Mouse (Mus musculus) ES-E14 (cell line): ENCODE data around the gene Serinc3. TPM values are rescaled to one million over a fixed set of nuclear protein-coding genes. Genes with fewer than 3 reads are reported as not detected.

Source experiments
- DNase-seq: peaks from one replicate; pipeline ENCODE4 v3.0.0-alpha.2; 2013; ENCODE audit warnings: low read depth, low spot score
- H3K27ac ChIP-seq: 2 replicates; pipeline ENCODE4 v1.5.1; 2012; ENCODE audit warnings: low read depth, mild to moderate bottlenecking, low read length, moderate library complexity, mixed read lengths; ENCODE audit not compliant: poor library complexity, insufficient read depth, severe bottlenecking
- H3K36me3 ChIP-seq: 2 replicates; pipeline ENCODE4 v1.6.1; 2012; ENCODE audit warnings: mild to moderate bottlenecking, low read length, moderate library complexity, mixed read lengths; ENCODE audit not compliant: control insufficient read depth, poor library complexity, insufficient read depth, severe bottlenecking
- H3K4me1 ChIP-seq, 2 experiments: fragments of 150-350 bp in 1 of 2; sonication (generic) in 1 of 2; 2 replicates each; pipeline ENCODE4 v1.6.1; 2012; ENCODE audit warnings: low read length in 2 of 2, mild to moderate bottlenecking in 1 of 2, mixed read lengths in 1 of 2; ENCODE audit not compliant: control insufficient read depth in 2 of 2, insufficient read depth in 2 of 2, poor library complexity in 1 of 2
- H3K4me3 ChIP-seq, 2 experiments: fragments of 150-350 bp in 1 of 2; sonication (generic) in 1 of 2; 2 replicates each; pipeline ENCODE4 v1.5.1; 2012; ENCODE audit warnings: low read length in 2 of 2, low read depth in 1 of 2, mild to moderate bottlenecking in 1 of 2, mixed read lengths in 1 of 2; ENCODE audit not compliant: insufficient read depth in 1 of 2, poor library complexity in 1 of 2, severe bottlenecking in 1 of 2
- H3K9ac ChIP-seq: 2 replicates; pipeline ENCODE4 v1.6.1; 2012; ENCODE audit warnings: low read depth, mild to moderate bottlenecking, low read length, mixed read lengths; ENCODE audit not compliant: poor library complexity, insufficient read depth, severe bottlenecking
- H3K9me3 ChIP-seq: fragments of 150-350 bp; sonication (generic); 2 replicates; pipeline ENCODE4 v1.6.1; 2012; ENCODE audit warnings: low read depth, mild to moderate bottlenecking, low read length; ENCODE audit not compliant: control insufficient read depth, insufficient read depth
- CHD2 ChIP-seq: IDR thresholded peaks from 2 replicates; pipeline ENCODE4 v1.6.1; 2014; ENCODE audit warnings: mild to moderate bottlenecking, low read depth, low read length, inconsistent platforms
- HCFC1 ChIP-seq: IDR thresholded peaks from 2 replicates; pipeline ENCODE4 v1.6.1; 2012; ENCODE audit warnings: low read length, inconsistent platforms, borderline replicate concordance; ENCODE audit not compliant: insufficient read depth
- MAFK ChIP-seq: IDR thresholded peaks from 2 replicates; pipeline ENCODE4 v1.6.1; 2014; ENCODE audit warnings: mild to moderate bottlenecking, low read depth, low read length, inconsistent platforms; ENCODE audit not compliant: insufficient read depth
- ZC3H11A ChIP-seq: IDR thresholded peaks from 2 replicates; pipeline ENCODE4 v1.6.1; 2012; ENCODE audit warnings: low read depth, mild to moderate bottlenecking, inconsistent platforms, low read length, borderline replicate concordance
- ZNF384 ChIP-seq: IDR thresholded peaks from 2 replicates; pipeline ENCODE4 v1.6.1; 2012; ENCODE audit warnings: low read depth, low read length, inconsistent platforms
- in situ Hi-C, 2 experiments: fragments of 600-800 bp; cut with MboI; formaldehyde crosslinking; loops; one replicate each; pipeline ENCODE4 v1.15.1; 2025; ENCODE audit warnings: low sequenced_read_pairs in 2 of 2, inconsistent platforms in 1 of 2; ENCODE audit not compliant: unreplicated experiment in 2 of 2
- total RNA-seq: library from RNA; depleted of rRNA; stranded (reverse); fragments of 300-350 nt; gene quantifications from 2 replicates; pipeline ENCODE4 v1.2.3, GENCODE M21; 2012; rRNA removed

Gene Serinc3
- 59.3 and 62.0 TPM in 2 replicates for total RNA-seq

DNA sequence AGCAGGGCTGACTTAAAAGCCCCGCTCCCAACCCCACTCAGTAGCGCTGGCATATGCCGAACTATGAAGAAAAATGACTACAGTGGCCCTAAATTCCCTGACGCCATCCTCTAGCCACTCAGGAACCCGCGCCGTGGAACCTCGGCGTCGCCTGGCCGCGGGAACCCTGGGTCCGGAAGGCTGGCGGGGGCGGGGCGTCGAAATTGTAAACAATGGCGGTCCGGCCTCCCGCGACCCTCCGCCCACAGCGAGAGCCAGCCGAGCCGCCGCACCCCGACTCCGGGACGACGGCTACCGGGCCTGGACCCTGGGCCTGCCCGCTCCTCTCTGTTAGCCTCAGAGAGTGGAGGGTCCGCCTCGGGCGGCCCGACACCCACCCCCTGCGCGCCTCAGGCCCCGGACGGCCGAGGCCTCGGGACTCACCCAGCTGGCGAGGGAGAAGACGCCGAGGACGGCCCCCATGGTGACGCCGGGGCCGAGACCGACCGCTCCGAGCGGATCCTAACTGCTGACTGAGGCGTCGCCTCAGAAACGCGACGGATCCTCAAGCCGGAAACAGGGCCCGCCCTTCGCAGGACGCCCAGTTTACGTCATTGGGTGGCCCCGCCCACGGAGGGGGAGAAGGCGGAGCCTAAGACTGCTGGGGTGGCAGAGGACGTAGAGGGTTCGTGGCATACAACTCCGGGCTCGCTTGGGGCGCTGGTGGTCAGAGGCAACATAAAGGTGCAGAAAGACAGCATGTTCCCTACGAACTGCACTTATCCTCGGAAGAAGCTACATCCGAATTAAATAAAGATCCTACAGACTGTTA lies at the start of gene Serinc3:
Serinc3 (minus strand) TSS at position 557 of the 811 bp plus-strand sequence.
- 0 out of 2 replicates have a peak, but pooled peaks have one; percentile 47 for TF ChIP-seq HCFC1
- TF ChIP-seq ZNF384: no peak
- TF ChIP-seq CHD2: no peak
- no peak for TF ChIP-seq ZC3H11A
- Histone ChIP-seq H3K36me3 (no peaks in the 10 kb centered on the region), H3K4me1 (peaks cover 0 to 5% of the 10 kb centered on the region in 2 experiments; a peak in 1 of 4 replicates), H3K4me3 (peak within 1 kb of the TSS; percentile 86 to 99), H3K9me3 (no peaks in the 10 kb centered on the region), H3K27ac (peak within 1 kb of the TSS; percentile 76), H3K9ac (peak within 1 kb of the TSS; percentile 90)
- DNase-seq: peak; percentile 87
- in situ Hi-C loops: no loop called here

DNA sequence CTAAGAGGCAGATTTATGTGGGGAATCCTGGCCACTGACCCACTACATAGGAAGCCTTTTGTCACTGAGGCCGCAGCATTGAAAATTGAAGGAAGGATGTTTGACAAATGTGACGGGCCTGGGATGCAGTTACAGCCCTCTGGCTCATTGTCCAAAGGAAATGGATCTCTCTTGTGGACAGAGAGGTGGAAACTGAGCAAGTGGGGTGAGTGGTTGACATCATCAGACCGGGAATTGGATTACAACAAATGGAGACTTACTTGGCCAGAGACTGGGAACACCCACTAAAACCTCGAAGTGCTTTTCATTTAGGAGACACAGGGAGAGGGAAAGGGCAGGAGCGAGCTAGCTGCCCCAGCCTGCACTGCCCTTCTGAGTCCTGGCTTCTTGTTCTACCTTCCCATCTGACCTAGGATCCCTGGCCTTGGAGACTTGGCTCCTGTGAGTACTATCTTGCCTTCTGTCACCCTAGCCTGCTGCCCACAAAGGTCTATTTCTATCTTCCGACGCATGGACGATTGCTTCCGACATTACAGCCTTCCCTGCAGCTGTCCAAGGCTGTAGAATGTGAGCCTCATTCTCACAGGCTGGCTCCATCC lies 48.9 kb upstream of the Serinc3 start:
- TF ChIP-seq MAFK: no peak
- TF ChIP-seq ZC3H11A: no peak
- TF ChIP-seq HCFC1: no peak
- no peak for TF ChIP-seq ZNF384
- TF ChIP-seq CHD2: no peak
- DNase-seq: no peak
- Histone ChIP-seq H3K27ac (no peak overlapping the region), H3K9ac (no peak overlapping the region), H3K36me3 (no peaks in the 10 kb centered on the region), H3K9me3 (no peaks in the 10 kb centered on the region), H3K4me1 (peaks cover 0 to 2% of the 10 kb centered on the region in 2 experiments; a peak in 1 of 4 replicates), H3K4me3 (no peak overlapping the region)
- in situ Hi-C loops: no loop called here

GRCm38 (mm10) chr2:163692873-163693612 lies 48.1 kb upstream of the Serinc3 start:
- in situ Hi-C loops: no loop called here
- Histone ChIP-seq H3K4me1 (peaks cover 0 to 2% of the 10 kb centered on the region in 2 experiments; a peak in 1 of 4 replicates), H3K36me3 (no peaks in the 10 kb centered on the region), H3K4me3 (no peak overlapping the region), H3K9ac (no peak overlapping the region), H3K27ac (no peak overlapping the region), H3K9me3 (no peaks in the 10 kb centered on the region)
- TF ChIP-seq MAFK (no peak), HCFC1 (no peak), ZNF384 (no peak), CHD2 (no peak), ZC3H11A (no peak)
- no peak for DNase-seq

DNA sequence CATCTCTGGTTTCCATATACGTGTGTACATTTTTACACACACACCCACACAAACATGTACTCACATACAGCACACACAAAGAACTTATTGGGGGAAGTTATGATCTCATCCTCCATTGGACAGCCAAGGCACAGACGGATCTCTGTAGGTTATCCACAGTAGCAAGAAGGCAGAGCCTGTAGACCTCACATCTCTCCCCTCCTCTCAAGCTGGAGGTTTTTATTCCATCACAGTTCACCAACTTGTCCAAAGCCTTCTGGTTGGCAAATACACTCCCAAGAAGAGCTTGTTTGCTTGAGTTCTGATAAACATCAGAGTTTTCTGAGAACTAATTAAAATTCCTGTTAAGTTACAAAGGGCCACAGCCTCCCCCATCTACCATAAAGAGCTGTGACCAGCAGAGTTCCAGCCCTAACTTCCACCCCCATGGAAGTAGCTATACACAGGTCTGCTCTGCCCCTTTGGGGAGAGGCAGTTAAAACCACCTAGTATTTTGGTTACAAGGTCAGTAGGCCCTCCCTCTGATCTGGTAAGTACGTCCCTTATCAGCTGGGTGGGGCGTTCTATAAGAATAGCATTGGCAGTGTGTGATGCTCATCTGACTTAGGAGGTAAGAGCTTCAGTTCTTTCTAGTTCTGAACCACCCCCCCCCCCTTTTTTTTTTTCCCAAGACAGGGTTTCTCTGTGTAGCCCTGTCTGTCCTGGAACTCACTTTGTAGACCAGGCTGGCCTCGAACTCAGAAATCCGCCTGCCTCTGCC lies 47.1 kb upstream of the Serinc3 start:
- Histone ChIP-seq H3K4me1 (no peaks in the 10 kb centered on the region; a peak in 1 of 4 replicates), H3K4me3 (no peak overlapping the region), H3K9me3 (no peaks in the 10 kb centered on the region), H3K36me3 (no peaks in the 10 kb centered on the region), H3K27ac (no peak overlapping the region), H3K9ac (no peak overlapping the region)
- TF ChIP-seq HCFC1: no peak
- DNase-seq: no peak
- in situ Hi-C loops: no loop called here
